Comparison of ENCODE assay signal across 17 mouse cellular contexts in genomic region chr16:34923630-34924029, GRCm38 (mm10).
DNase-seq lines count a peak whose midpoint lies in the region; ATAC-seq and TF ChIP-seq lines count a peak whose summit lies in the region.
"Had no signal": no experiment of that assay in that cellular context is flagged by ENCODE, and none has a peak within 500 bp of the region (broad histone marks: within the 10 kb centered on the region; RNA-seq: fewer than 3 reads in every experiment).

No protein-coding gene starts in this region.

- TF ChIP-seq CTCF in kidney, adult 2 months (conservative IDR thresholded peaks at IDR 0.05; ENCODE audit: insufficient read depth, insufficient read length, low read depth, low read length), result no peak

- peak overlapping the region; percentile 67 for H3K4me2 ChIP-seq in lung, embryonic 15.5 days
- H3K4me2 ChIP-seq in stomach, embryonic 14.5 days (replicated peaks; ENCODE audit: low read depth, low read length), result peak overlapping the region; percentile 53
- H3K4me2 ChIP-seq: heart, embryonic 12.5 days; midbrain, embryonic 13.5 days had no signal

- peak overlapping the region; percentile 83 for H3K27ac ChIP-seq in kidney, adult 2 months (ENCODE audit: insufficient read depth, low read depth, low read length)
- H3K27ac ChIP-seq in lung, embryonic 15.5 days, result peak overlapping the region; percentile 91
- H3K27ac ChIP-seq in stomach, embryonic 14.5 days (ENCODE audit: low read length), result no peak overlapping the region; the same call in 1 of the 2 replicates
- H3K27ac ChIP-seq: layer of hippocampus, adult 2 months; midbrain, embryonic 13.5 days had no signal

- no peaks in the 10 kb centered on the region for H3K36me3 ChIP-seq in kidney, adult 2 months (ENCODE audit: control insufficient read depth, insufficient read depth, low read length)
- H3K36me3 ChIP-seq in lung, embryonic 15.5 days, result no peaks in the 10 kb centered on the region; the same call in 1 of the 2 replicates
- H3K36me3 ChIP-seq in stomach, embryonic 14.5 days (ENCODE audit: control insufficient read depth, insufficient read depth, low read length), result no peaks in the 10 kb centered on the region; the same call in 1 of the 2 replicates
- H3K36me3 ChIP-seq: embryonic facial prominence, embryonic 10.5 days; heart, embryonic 12.5 days; midbrain, embryonic 13.5 days had no signal

- no peaks in the 10 kb centered on the region for H3K4me1 ChIP-seq in kidney, adult 2 months (ENCODE audit: control insufficient read depth, insufficient read depth, low read length)
- peaks cover 78% of the 10 kb centered on the region for H3K4me1 ChIP-seq in lung, embryonic 15.5 days
- peaks cover 66% of the 10 kb centered on the region for H3K4me1 ChIP-seq in stomach, embryonic 14.5 days (ENCODE audit: control insufficient read depth, insufficient read depth, low read length)

- no peak for ATAC-seq in lung, embryonic 15.5 days (ENCODE audit: borderline replicate concordance, extremely low read depth, low FRiP score, low TSS enrichment)
- no peak for ATAC-seq in stomach, embryonic 14.5 days (ENCODE audit: insufficient number of reproducible peaks, insufficient read depth, low FRiP score, low read depth)
- ATAC-seq: forebrain, embryonic 16.5 days; midbrain, embryonic 13.5 days had no signal

- peak overlapping the region; percentile 58 for H3K4me3 ChIP-seq in kidney, adult 2 months (ENCODE audit: insufficient read depth, low read depth, low read length)
- peak overlapping the region; percentile 43 for H3K4me3 ChIP-seq in lung, embryonic 15.5 days
- peak overlapping the region; percentile 34 for H3K4me3 ChIP-seq in stomach, embryonic 14.5 days (ENCODE audit: low read depth, low read length)
- H3K4me3 ChIP-seq: embryonic facial prominence, embryonic 10.5 days; heart, embryonic 12.5 days; layer of hippocampus, adult 2 months; midbrain, embryonic 13.5 days; myocyte had no signal

- peak overlapping the region; percentile 52 for H3K9ac ChIP-seq in lung, embryonic 15.5 days
- peak overlapping the region; percentile 10; the same call in 1 of the 2 replicates for H3K9ac ChIP-seq in stomach, embryonic 14.5 days (replicated peaks; ENCODE audit: low read depth, low read length)
- H3K9ac ChIP-seq: heart, embryonic 12.5 days; midbrain, embryonic 13.5 days had no signal

- no peak for TF ChIP-seq POLR2A in kidney, adult 2 months (IDR thresholded peaks at IDR 0.05; ENCODE audit: low read depth, low read length)

- WGBS in kidney, adult 2 months, result 61% methylated on average over 9 of the region's 9 CpGs
- 25% methylated on average over 9 of the region's 9 CpGs for WGBS in lung, embryonic 15.5 days
- 53% methylated on average over 9 of the region's 9 CpGs for WGBS in stomach, embryonic 14.5 days

- no peaks in the 10 kb centered on the region for H3K9me3 ChIP-seq in lung, embryonic 15.5 days
- no peaks in the 10 kb centered on the region for H3K9me3 ChIP-seq in stomach, embryonic 14.5 days (ENCODE audit: control insufficient read depth, low read depth, low read length)
- H3K9me3 ChIP-seq: embryonic facial prominence, embryonic 10.5 days; heart, embryonic 12.5 days; midbrain, embryonic 13.5 days had no signal

- peak; percentile 91 for DNase-seq in heart, adult 11 months
- no peak for DNase-seq in heart, postnatal 10 days
- no peak for DNase-seq in kidney, adult 2 months
- no peak for DNase-seq in kidney, postnatal 4 days
- DNase-seq in lung, postnatal 25 days (ENCODE audit: low spot score), result no peak
- no peak for DNase-seq in layer of hippocampus, postnatal 14 days (ENCODE audit: low spot score in 2 of 2)
- DNase-seq: cerebellum, postnatal 36 days; right cerebral cortex, adult 18-20 months; spleen, adult 18-20 months had no signal

- no peaks in the 10 kb centered on the region for H3K27me3 ChIP-seq in kidney, adult 2 months (replicated peaks; ENCODE audit: control insufficient read depth, insufficient read depth, low read length)
- no peaks in the 10 kb centered on the region for H3K27me3 ChIP-seq in lung, embryonic 15.5 days
- H3K27me3 ChIP-seq in stomach, embryonic 14.5 days (ENCODE audit: control insufficient read depth, insufficient read depth, low read length), result no peaks in the 10 kb centered on the region
- H3K27me3 ChIP-seq: midbrain, embryonic 13.5 days had no signal

- intact Hi-C loops in heart, postnatal 10 days (cut with DNase I), result loop anchor here (2.0 kb wide), 1 partner anchor 35 kb away; no protein-coding TSS in a partner anchor
